Mouse (Mus musculus): ENCODE measurements around the gene Brd4.

Gene Brd4

GRCm38 (mm10) chr17:32284262-32285137 lies at the start of gene Brd4:
Gene Brd4 (minus strand): TSS chr17:32284722.
- peak; percentile 94 to 98 for DNase-seq (ENCODE audit: inconsistent age in 2 of 2, low spot score in 1 of 2)

GRCm38 (mm10) chr17:32333675-32334303 lies 49.3 kb upstream of the Brd4 start:
- DNase-seq (ENCODE audit: inconsistent age in 2 of 2, low spot score in 1 of 2) = no peak

GRCm38 (mm10) chr17:32327501-32327900 lies 43.0 kb upstream of the Brd4 start:
- DNase-seq (ENCODE audit: inconsistent age in 2 of 2, low spot score in 1 of 2) = no peak

- peak in 1 of 2 experiments; percentile 38 for DNase-seq (ENCODE audit: inconsistent age in 2 of 2, low spot score in 1 of 2)
Observed at GRCm38 (mm10) chr17:32322809-32323208, 38.3 kb upstream of the Brd4 start.

- DNase-seq (ENCODE audit: inconsistent age in 2 of 2, low spot score in 1 of 2) = peak in 1 of 2 experiments; percentile 83
Observed at GRCm38 (mm10) chr17:32321836-32322235, 37.3 kb upstream of the Brd4 start.

GRCm38 (mm10) chr17:32321390-32321734 lies 36.8 kb upstream of the Brd4 start:
- no peak for DNase-seq (ENCODE audit: inconsistent age in 2 of 2, low spot score in 1 of 2)

GRCm38 (mm10) chr17:32320597-32321389 lies 36.3 kb upstream of the Brd4 start, which contains the start of gene Akap8:
Gene Akap8 (minus strand): TSS chr17:32321238.
- DNase-seq (ENCODE audit: inconsistent age in 2 of 2, low spot score in 1 of 2) = peak; percentile 99

GRCm38 (mm10) chr17:32319950-32320349 lies 35.4 kb upstream of the Brd4 start:
- no peak for DNase-seq (ENCODE audit: inconsistent age in 2 of 2, low spot score in 1 of 2)

GRCm38 (mm10) chr17:32317708-32318107 lies 33.2 kb upstream of the Brd4 start:
- DNase-seq (ENCODE audit: inconsistent age in 2 of 2, low spot score in 1 of 2) = peak in 1 of 2 experiments; percentile 33

- no peak for DNase-seq (ENCODE audit: inconsistent age in 2 of 2, low spot score in 1 of 2)
Observed at GRCm38 (mm10) chr17:32317032-32317431, 32.5 kb upstream of the Brd4 start.

- no peak for DNase-seq (ENCODE audit: inconsistent age in 2 of 2, low spot score in 1 of 2)
Observed at GRCm38 (mm10) chr17:32315560-32315959, 31.0 kb upstream of the Brd4 start.

GRCm38 (mm10) chr17:32313892-32314291 lies 29.4 kb upstream of the Brd4 start:
- DNase-seq (ENCODE audit: inconsistent age in 2 of 2, low spot score in 1 of 2) = no peak

- no peak for DNase-seq (ENCODE audit: inconsistent age in 2 of 2, low spot score in 1 of 2)
Observed at GRCm38 (mm10) chr17:32312801-32313200, 28.3 kb upstream of the Brd4 start.

GRCm38 (mm10) chr17:32307963-32308362 lies 23.4 kb upstream of the Brd4 start:
- no peak for DNase-seq (ENCODE audit: inconsistent age in 2 of 2, low spot score in 1 of 2)

GRCm38 (mm10) chr17:32298125-32298524 lies 13.6 kb upstream of the Brd4 start:
- no peak for DNase-seq (ENCODE audit: inconsistent age in 2 of 2, low spot score in 1 of 2)

GRCm38 (mm10) chr17:32295901-32296300 lies 11.4 kb upstream of the Brd4 start:
- DNase-seq (ENCODE audit: inconsistent age in 2 of 2, low spot score in 1 of 2) = no peak

- DNase-seq (ENCODE audit: inconsistent age in 2 of 2, low spot score in 1 of 2) = no peak
Observed at GRCm38 (mm10) chr17:32295160-32295559, 10.6 kb upstream of the Brd4 start.

- DNase-seq (ENCODE audit: inconsistent age in 2 of 2, low spot score in 1 of 2) = no peak
Observed at GRCm38 (mm10) chr17:32285138-32285670, 682 bp upstream of the Brd4 start.

- DNase-seq (ENCODE audit: inconsistent age in 2 of 2, low spot score in 1 of 2) = peak; percentile 74 to 90
Observed at GRCm38 (mm10) chr17:32283771-32284221, 726 bp downstream of the Brd4 start.

- DNase-seq (ENCODE audit: inconsistent age in 2 of 2, low spot score in 1 of 2) = peak; percentile 63 to 86
Observed at GRCm38 (mm10) chr17:32283341-32283740, 1.2 kb downstream of the Brd4 start.
